20 mouse cellular contexts compared by ENCODE assay signal in genomic region chr3:54760321-54761115, GRCm38 (mm10). TPM values are rescaled to one million over a fixed set of nuclear protein-coding genes. Genes with fewer than 3 reads are reported as not detected.
"Had no signal": no experiment of that assay in that cellular context is flagged by ENCODE, and none has a peak within 500 bp of the region (broad histone marks: within the 10 kb centered on the region; RNA-seq: fewer than 3 reads in every experiment).

No protein-coding gene starts in this region.

- H3K27ac ChIP-seq: limb, embryonic 13.5 days; liver, embryonic 13.5 days; midbrain, embryonic 10.5 days; neural tube, embryonic 15.5 days had no signal

- DNase-seq: kidney, adult 11 months; kidney, postnatal 14 days; left cerebral cortex, postnatal 4 days; liver, embryonic 13.5 days; lung, postnatal 36 days; midbrain, embryonic 14.5 days; right cerebral cortex, postnatal 4 days; spleen, adult 18-20 months; thymus, adult 18-20 months; thymus, postnatal 14 days had no signal

- H3K27me3 ChIP-seq: limb, embryonic 13.5 days; neural tube, embryonic 15.5 days had no signal

- H3K9me3 ChIP-seq: limb, embryonic 13.5 days; liver, embryonic 13.5 days; midbrain, embryonic 10.5 days; neural tube, embryonic 15.5 days had no signal

- H3K4me3 ChIP-seq: limb, embryonic 13.5 days; liver, embryonic 13.5 days; midbrain, embryonic 10.5 days; myocyte; neural tube, embryonic 15.5 days had no signal

- H3K36me3 ChIP-seq: limb, embryonic 13.5 days; liver, embryonic 13.5 days; midbrain, embryonic 10.5 days; neural tube, embryonic 15.5 days had no signal

- H3K9ac ChIP-seq: limb, embryonic 13.5 days; liver, embryonic 13.5 days; neural tube, embryonic 15.5 days had no signal

- H3K4me2 ChIP-seq: limb, embryonic 13.5 days; liver, embryonic 13.5 days; neural tube, embryonic 15.5 days had no signal

RNA-seq across cellular contexts. Expression of gene Smad9, which starts 5.1 kb away (rescaled TPM):
- total RNA-seq: megakaryocyte, adult 5-6 weeks had no signal

RNA-seq across cellular contexts. Expression of gene Gm21958, which starts 46.4 kb away (rescaled TPM):
- total RNA-seq: layer of hippocampus, adult 8-10 months; layer of hippocampus, postnatal 14 days; left cerebral cortex, adult 18-20 months; left cerebral cortex, postnatal 10 days; left cerebral cortex, postnatal 4 days; megakaryocyte, adult 5-6 weeks had no signal
- polyA plus RNA-seq: large intestine, adult 2 months; liver, embryonic 13.5 days; myocyte had no signal
